Mouse (Mus musculus): Measurements from ENCODE around the gene Rai1. TPM values are rescaled to one million over a fixed set of nuclear protein-coding genes. Genes with fewer than 3 reads are reported as not detected.

Rai1 gene
- polyA plus RNA-seq, 1 experiment from 2014 or later: 11.6 TPM

DNA sequence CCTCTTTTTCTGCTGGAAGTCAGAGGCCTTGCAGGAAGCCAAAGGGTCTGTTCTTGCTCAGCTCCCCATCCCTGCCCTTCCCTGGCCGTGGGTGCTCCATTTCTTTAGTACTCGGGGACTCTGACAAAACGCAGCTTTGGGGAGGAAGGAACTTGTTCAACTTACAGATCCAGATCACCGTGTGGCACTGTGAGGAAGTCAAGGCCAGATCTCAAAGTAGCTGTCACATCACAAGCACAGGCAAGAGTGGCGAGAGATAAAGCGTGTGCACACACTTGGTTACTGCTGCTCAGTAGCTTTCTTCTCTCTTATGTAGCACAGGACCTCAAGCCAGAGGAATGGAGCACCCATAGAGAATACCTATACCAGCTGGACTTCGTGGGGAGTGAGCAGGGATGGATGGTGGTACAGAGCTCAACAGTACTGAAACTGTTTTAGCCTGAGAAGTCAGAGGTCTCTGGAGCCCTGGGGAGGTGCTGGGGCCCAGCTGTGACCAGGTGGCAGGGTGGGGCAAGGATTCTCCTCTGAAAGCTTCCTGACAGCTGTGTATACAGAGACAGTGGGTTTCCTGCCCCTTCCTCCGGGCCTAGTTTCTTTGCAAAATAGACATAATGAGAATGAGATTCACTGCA is 5.1 kb upstream of the Rai1 start:
- 20% methylated on average over 8 of the region's 8 CpGs for WGBS (ENCODE audit: insufficient replicate concordance)
- Histone ChIP-seq H3K27ac (no peak overlapping the region), H3K4me1 (peaks cover 62% of the 10 kb centered on the region)

DNA sequence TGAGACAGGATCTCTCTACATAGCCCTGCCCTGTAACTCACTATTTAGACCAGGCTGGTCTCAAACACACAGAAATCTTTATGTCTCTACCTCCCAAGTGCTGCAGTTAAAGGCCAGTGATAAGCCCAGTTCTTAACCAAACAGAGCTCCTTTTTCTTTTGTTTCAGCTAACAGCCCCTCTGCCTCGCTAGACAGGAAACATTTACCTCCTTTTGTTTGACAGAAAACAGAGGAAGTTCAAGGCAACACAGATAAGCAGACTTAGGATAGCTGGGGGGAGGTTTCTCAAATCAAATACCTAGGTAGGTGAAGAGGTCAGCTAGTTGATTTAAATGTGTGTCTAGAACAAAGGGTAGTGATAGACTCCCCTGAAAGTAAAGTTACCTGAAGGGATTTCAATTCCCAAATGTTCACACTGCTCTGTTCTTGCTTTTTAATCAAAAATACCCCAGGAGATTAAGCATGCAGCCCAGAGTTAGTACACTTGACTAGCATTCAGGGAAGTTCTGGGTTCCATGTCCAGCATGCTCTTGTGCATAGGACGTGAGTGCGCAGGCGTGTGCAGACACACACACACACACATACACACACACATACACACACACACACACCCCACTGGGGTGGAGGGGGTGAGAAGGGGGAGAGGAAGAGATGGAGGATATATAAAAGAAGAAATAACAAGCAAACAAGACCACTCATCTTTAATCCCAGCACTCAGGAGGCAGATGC is 3.8 kb upstream of the Rai1 start:
- Histone ChIP-seq H3K27ac (0 out of 2 replicates have a peak overlapping the region, but pooled peaks have one; percentile 11), H3K4me2 (no peak overlapping the region), H3K4me3 (no peak overlapping the region), H3K9ac (no peak overlapping the region), H3K36me3 (no peaks in the 10 kb centered on the region), H3K27me3 (replicated peaks) (no peaks in the 10 kb centered on the region), H3K9me3 (replicated peaks) (no peaks in the 10 kb centered on the region), H3K4me1 (peaks cover 50% of the 10 kb centered on the region)
- WGBS (ENCODE audit: insufficient replicate concordance): 48% methylated on average over 4 of the region's 4 CpGs
- no peak for ATAC-seq

More for the DNA sequence above, 5.1 kb upstream of the Rai1 start:
- H3K36me3 ChIP-seq: no peaks in the 10 kb centered on the region
- ATAC-seq: peak; percentile 48; the same call in 1 of the 2 replicates
- no peaks in the 10 kb centered on the region for H3K9me3 ChIP-seq (replicated peaks)
- H3K4me3 ChIP-seq: no peak overlapping the region
- H3K27me3 ChIP-seq (replicated peaks): no peaks in the 10 kb centered on the region
- 0 out of 2 replicates have a peak overlapping the region, but pooled peaks have one; percentile 1 for H3K9ac ChIP-seq
- peak overlapping the region; percentile 6; the same call in 1 of the 2 replicates for H3K4me2 ChIP-seq

DNA sequence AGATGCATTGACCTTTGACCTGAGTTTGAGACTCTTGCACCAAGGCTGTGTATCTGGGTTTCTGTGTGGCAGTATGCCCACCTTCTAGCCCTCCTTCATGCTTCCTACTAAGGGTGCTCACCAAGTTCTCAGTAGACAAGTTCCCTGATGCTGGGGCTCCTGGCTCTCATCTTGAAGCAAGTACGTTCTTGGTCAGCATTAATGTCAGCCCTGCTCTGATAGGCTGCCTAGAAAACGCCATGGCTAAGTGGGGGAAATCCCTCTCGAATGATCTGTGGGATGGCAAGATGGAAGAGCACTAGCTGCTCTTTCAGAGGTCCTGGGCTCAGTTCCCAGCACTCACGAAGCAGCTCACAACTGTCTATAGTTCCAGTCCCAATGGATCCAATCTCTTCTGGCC is 2.8 kb upstream of the Rai1 start:
- no peak for ATAC-seq
- Histone ChIP-seq H3K27me3 (replicated peaks) (no peaks in the 10 kb centered on the region), H3K4me1 (peaks cover 57% of the 10 kb centered on the region), H3K9me3 (replicated peaks) (no peaks in the 10 kb centered on the region), H3K36me3 (no peaks in the 10 kb centered on the region), H3K27ac (no peak overlapping the region), H3K4me3 (no peak overlapping the region), H3K4me2 (no peak overlapping the region), H3K9ac (no peak overlapping the region)
- WGBS (ENCODE audit: insufficient replicate concordance): 73% methylated on average over 4 of the region's 4 CpGs

DNA sequence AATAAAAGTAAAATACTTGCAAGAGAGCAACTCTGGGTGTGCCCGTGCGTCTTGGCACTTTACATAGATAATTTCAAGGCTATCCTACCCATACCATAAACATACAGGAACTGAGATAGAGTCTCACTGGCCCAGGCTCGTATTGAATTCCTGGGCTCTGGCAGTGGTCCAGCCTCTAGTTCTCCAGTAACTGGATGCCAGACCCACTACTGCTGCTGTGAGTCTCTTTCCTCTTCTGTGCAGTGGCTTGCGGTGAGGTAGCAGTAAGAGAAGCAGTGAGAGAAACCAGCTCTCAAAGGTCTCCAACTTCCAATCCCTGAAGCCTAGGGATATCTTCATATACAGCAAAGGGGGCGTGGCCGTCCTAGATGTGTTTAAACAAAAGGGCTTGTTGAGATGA is 2.1 kb upstream of the Rai1 start:
- Histone ChIP-seq H3K27ac (no peak overlapping the region), H3K4me3 (no peak overlapping the region), H3K36me3 (no peaks in the 10 kb centered on the region), H3K4me1 (peaks cover 64% of the 10 kb centered on the region), H3K4me2 (no peak overlapping the region), H3K27me3 (replicated peaks) (no peaks in the 10 kb centered on the region), H3K9me3 (replicated peaks) (no peaks in the 10 kb centered on the region), H3K9ac (no peak overlapping the region)
- 39% methylated on average over 6 of the region's 6 CpGs for WGBS (ENCODE audit: insufficient replicate concordance)
- no peak for ATAC-seq

DNA sequence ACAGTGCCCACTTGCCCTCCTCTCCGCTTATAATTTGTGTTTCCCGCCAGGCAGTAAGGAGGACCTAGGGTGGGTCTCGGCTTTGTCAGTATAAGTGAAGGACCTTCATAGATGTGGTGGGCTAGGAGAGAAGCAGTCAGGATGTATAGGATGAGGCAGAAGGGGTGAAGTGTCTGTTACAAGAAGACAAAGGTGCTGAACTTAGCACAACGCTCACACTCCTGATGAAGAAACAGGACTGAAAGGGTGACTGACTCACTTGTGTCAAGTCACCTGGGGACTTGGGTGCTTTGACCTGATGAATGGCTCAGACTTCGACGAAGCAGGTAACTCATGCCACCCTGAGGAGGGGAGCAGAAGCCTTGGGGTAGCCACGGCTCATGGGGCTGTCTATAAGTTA is 1.2 kb upstream of the Rai1 start:
- 82% methylated on average over 7 of the region's 7 CpGs for WGBS (ENCODE audit: insufficient replicate concordance)
- ATAC-seq: no peak
- Histone ChIP-seq H3K4me1 (peaks cover 73% of the 10 kb centered on the region), H3K4me3 (no peak overlapping the region), H3K9ac (no peak overlapping the region), H3K4me2 (no peak overlapping the region), H3K36me3 (no peaks in the 10 kb centered on the region), H3K9me3 (replicated peaks) (no peaks in the 10 kb centered on the region), H3K27me3 (replicated peaks) (no peaks in the 10 kb centered on the region), H3K27ac (no peak overlapping the region)

DNA sequence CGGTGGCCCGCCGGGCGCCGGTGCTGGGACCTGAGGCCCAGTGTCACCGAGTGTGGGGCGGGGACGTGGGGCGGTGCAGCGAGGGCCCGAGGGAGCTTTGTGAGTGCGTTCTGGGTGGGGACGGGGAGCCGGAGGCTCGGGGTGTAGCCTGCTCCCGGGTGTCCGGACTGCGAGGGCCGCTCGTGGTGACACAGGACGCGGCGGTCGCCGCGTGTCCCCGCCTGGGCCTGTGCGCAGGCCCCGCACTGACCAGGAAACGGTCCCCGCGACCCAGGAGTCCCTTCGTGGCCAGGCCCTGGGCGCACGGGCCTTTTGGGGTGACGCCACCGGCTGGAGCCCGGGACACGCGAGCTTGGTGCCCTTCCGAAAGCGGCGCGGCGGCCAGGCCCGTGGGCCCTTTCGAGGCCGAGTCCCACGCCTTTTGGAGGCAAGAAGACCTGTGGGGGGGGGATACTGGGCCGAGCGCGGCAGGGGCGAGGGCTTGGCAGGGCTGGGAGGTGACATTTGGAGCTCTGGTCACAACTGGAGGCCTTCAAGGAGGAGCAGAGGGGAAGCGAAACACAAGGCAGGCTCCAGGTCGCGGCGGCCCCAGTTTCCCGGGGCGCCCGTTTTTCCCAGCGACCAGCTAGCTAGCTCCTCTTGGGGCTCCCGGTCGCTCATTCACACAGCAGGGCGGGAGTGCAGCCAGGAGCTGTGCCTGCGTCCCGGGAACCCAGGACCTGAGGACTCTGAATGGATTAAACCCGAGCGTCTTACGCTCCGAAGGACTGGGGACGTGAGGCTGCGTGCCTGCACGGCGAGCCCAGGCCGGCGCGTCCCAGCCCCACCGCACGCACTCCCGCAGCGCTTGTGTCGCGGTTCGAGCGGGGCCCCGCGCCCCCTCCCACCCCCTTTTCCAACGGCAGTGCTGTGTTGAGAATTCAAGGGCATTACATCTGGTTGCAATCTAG is 1.1 kb downstream of the Rai1 start:
- peak overlapping the region; percentile 88 for H3K27ac ChIP-seq
- H3K4me1 ChIP-seq: peaks cover 79% of the 10 kb centered on the region
- peak overlapping the region; percentile 90 for H3K4me3 ChIP-seq
- no peaks in the 10 kb centered on the region for H3K9me3 ChIP-seq (replicated peaks)
- H3K9ac ChIP-seq: peak overlapping the region; percentile 98
- H3K36me3 ChIP-seq: no peaks in the 10 kb centered on the region
- under 1% methylated on average over 88 of the region's 88 CpGs for WGBS (ENCODE audit: insufficient replicate concordance)
- H3K4me2 ChIP-seq: peak overlapping the region; percentile 97
- ATAC-seq: peak; percentile 71
- no peaks in the 10 kb centered on the region for H3K27me3 ChIP-seq (replicated peaks)

DNA sequence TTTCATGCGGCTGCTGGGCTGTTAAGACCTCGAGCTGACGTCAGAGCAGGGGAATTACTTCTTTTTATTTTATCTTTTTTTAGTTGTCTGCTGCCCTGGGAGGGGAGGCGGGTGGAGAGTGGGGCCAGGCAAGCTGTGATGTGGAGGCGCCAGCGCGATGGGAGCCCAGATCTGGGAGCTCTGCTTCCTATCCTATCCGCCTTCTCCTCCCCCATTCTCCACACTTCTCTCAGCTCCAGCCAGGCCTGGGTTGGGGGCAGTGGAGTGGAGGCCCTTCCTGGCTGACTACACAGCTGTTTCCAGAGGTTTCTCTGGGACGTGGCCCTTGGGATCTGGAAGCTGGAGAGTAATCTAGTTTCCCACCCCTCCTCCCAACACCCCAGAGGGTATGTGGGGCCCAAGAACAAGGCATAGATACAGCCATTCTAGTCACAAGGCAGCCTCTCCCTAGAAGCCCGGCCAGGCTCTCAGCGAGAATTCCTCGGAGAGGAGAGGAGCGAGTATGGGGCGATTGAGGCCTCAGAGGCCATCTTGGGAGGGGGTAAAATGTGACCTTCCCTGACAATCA is 1.8 kb downstream of the Rai1 start:
- Histone ChIP-seq H3K36me3 (no peaks in the 10 kb centered on the region), H3K4me3 (peak overlapping the region; percentile 90), H3K27ac (peak overlapping the region; percentile 88), H3K9ac (peak overlapping the region; percentile 98), H3K4me1 (peaks cover 79% of the 10 kb centered on the region), H3K9me3 (replicated peaks) (no peaks in the 10 kb centered on the region), H3K27me3 (replicated peaks) (no peaks in the 10 kb centered on the region), H3K4me2 (peak overlapping the region; percentile 97)
- WGBS (ENCODE audit: insufficient replicate concordance): 5% methylated on average over 14 of the region's 14 CpGs
- ATAC-seq: peak; percentile 57

DNA sequence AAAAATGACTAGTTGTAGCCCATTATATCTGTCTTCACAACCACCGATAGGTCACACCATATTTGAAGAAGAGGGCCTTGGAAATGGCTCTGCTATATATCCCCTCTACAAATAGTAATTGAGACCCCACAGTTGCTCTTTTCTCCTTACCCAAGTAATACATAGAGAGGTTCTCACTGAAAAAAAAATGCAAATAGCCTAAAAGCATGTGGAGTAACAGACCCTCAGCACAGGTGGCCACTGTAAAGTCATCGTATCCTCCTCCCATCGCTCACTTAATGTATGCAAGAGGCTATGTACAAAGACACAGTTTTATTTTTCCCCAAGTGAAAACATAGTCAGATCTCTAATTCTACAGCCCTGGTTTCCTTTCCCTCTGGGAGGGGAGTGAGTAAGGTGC is 2.6 kb downstream of the Rai1 start:
- H3K27me3 ChIP-seq (replicated peaks): no peaks in the 10 kb centered on the region
- H3K27ac ChIP-seq: peak overlapping the region; percentile 88
- ATAC-seq: no peak
- peaks cover 81% of the 10 kb centered on the region for H3K4me1 ChIP-seq
- H3K4me2 ChIP-seq: peak overlapping the region; percentile 97; the same call in 1 of the 2 replicates
- H3K4me3 ChIP-seq: 0 out of 2 replicates have a peak overlapping the region, but pooled peaks have one; percentile 18
- H3K9ac ChIP-seq: peak overlapping the region; percentile 4; the same call in 1 of the 2 replicates
- H3K36me3 ChIP-seq: no peaks in the 10 kb centered on the region
- 86% methylated on average over 3 of the region's 3 CpGs for WGBS (ENCODE audit: insufficient replicate concordance)
- H3K9me3 ChIP-seq (replicated peaks): no peaks in the 10 kb centered on the region

DNA sequence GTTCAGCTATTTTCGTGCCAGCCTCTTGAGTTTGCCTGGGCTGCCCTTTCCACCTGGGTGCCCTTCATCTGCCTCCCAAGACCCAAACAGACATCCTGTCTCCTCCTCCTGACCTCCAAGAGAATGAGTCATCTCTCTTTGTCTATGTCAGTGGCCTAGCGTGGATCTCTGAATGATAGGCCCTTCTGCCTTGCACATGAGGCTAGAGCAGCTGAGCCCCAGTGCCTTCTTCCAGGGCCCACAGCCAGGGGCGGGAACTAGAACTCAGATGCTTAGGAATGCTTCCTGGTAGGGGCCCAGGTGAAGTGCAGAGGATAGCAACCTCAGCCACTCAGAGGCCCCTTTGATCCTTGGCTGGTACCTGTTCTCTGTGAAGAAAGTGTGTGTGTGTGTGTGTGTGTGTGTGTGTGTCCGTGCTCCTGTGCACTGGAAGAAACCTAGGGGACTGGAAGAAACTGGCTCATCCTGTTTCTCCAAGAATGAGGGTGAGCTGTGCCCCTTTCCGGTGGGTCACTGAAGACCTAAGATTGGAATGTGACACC is 3.9 kb downstream of the Rai1 start:
- ATAC-seq: no peak
- no peaks in the 10 kb centered on the region for H3K27me3 ChIP-seq (replicated peaks)
- no peaks in the 10 kb centered on the region for H3K36me3 ChIP-seq
- peak overlapping the region; percentile 8; the same call in 1 of the 2 replicates for H3K4me2 ChIP-seq
- H3K9ac ChIP-seq: peak overlapping the region; percentile 5
- peak overlapping the region; percentile 12; the same call in 1 of the 2 replicates for H3K27ac ChIP-seq
- H3K4me1 ChIP-seq: peaks cover 81% of the 10 kb centered on the region
- no peaks in the 10 kb centered on the region for H3K9me3 ChIP-seq (replicated peaks)
- no peak overlapping the region for H3K4me3 ChIP-seq
- 49% methylated on average over 5 of the region's 5 CpGs for WGBS (ENCODE audit: insufficient replicate concordance)

DNA sequence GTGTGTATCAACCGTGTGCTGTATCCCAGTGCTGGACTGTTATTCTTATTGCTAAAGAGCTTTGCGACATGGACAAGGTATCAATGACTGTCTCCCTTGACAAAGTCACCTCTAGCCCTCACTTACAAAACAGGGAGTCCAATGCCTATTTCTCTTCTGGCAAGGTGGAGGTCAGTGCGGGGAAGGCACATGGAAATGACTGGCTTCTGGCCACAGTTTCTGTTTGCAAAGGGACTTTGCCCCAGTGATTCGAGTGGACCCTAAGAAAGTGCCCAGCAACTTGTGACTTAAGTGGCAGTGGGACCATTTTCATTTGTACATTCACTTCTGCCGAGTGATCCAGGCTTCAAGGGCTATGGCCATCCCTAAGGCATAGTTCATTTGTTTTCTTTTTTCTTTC is 5.6 kb downstream of the Rai1 start:
- no peak overlapping the region for H3K9ac ChIP-seq
- H3K9me3 ChIP-seq (replicated peaks): no peaks in the 10 kb centered on the region
- H3K27me3 ChIP-seq (replicated peaks): no peaks in the 10 kb centered on the region
- no peaks in the 10 kb centered on the region for H3K36me3 ChIP-seq
- peaks cover 88% of the 10 kb centered on the region for H3K4me1 ChIP-seq
- peak overlapping the region; percentile 22; the same call in 1 of the 2 replicates for H3K27ac ChIP-seq
- no peak for ATAC-seq
- no peak overlapping the region for H3K4me2 ChIP-seq
- no peak overlapping the region for H3K4me3 ChIP-seq
- 68% methylated on average over 5 of the region's 5 CpGs for WGBS (ENCODE audit: insufficient replicate concordance)

DNA sequence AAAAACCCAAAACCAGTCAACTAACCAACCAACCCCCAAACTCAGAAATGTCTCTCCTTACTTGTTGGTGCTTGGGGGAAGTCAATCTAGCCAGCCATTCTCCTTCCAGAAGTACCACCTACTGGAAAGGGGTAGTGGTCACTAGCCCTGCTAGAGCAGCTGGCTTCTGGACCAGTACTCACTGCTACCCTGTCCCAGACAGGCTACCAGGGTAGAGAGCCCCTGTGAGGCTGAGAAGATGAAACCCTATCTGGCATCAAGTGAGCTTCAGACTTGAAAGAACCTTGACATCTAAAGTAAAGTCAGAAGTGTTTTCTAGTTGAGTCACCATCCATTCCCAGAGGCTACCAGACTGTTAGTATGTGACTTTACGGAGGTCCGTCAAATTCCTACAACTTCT is 6.8 kb downstream of the Rai1 start:
- WGBS (ENCODE audit: insufficient replicate concordance): 83% methylated on average over 2 of the region's 2 CpGs
- no peak for ATAC-seq
- Histone ChIP-seq H3K27me3 (replicated peaks) (no peaks in the 10 kb centered on the region), H3K4me3 (no peak overlapping the region), H3K9ac (no peak overlapping the region), H3K9me3 (replicated peaks) (no peaks in the 10 kb centered on the region), H3K27ac (peak overlapping the region; percentile 93), H3K36me3 (no peaks in the 10 kb centered on the region), H3K4me1 (peaks cover 97% of the 10 kb centered on the region), H3K4me2 (no peak overlapping the region)
